Mouse (Mus musculus) layer of hippocampus, adult 9-11 months (tissue): ENCODE measurements at regions not wholly inside any gene's neighbourhood (a gene's known extent, or its start where the extent isn't known, plus 50 kb on each side); places are given as distances from the start of the nearest gene placed in this dataset.
A peak's percentile ranks its signal among the peaks of the same experiment; 100 is the strongest.

Source experiments
- DNase-seq: peaks from one replicate; pipeline ENCODE4 v3.0.0; 2022

- no peak for DNase-seq
Observed at GRCm38 (mm10) chr4:93986189-93986588, 570.2 kb upstream of the Gm10306 start.

GRCm38 (mm10) chr4:93990273-93990869, 566.0 kb upstream of the Gm10306 start:
- no peak for DNase-seq

- DNase-seq = no peak
Observed at GRCm38 (mm10) chr4:94005818-94006217, 550.5 kb upstream of the Gm10306 start.

- DNase-seq = peak; percentile 33
Observed at GRCm38 (mm10) chr4:94007088-94007768, 549.1 kb upstream of the Gm10306 start.

GRCm38 (mm10) chr4:94015713-94016112, 540.6 kb upstream of the Gm10306 start:
- no peak for DNase-seq

- DNase-seq = peak; percentile 71
Observed at GRCm38 (mm10) chr4:94017702-94018101, 538.6 kb upstream of the Gm10306 start.

GRCm38 (mm10) chr4:94049629-94050310, 506.6 kb upstream of the Gm10306 start:
- no peak for DNase-seq

GRCm38 (mm10) chr4:94052249-94053162, 503.8 kb upstream of the Gm10306 start:
- DNase-seq = no peak

GRCm38 (mm10) chr4:94073178-94073870, 483.0 kb upstream of the Gm10306 start:
- no peak for DNase-seq

GRCm38 (mm10) chr4:94082839-94083238, 473.5 kb upstream of the Gm10306 start:
- no peak for DNase-seq

- DNase-seq = no peak
Observed at GRCm38 (mm10) chr4:94094379-94094778, 462.0 kb upstream of the Gm10306 start.

GRCm38 (mm10) chr4:94106941-94107340, 449.4 kb upstream of the Gm10306 start:
- no peak for DNase-seq

GRCm38 (mm10) chr4:94116881-94117280, 439.5 kb upstream of the Gm10306 start:
- DNase-seq = no peak

GRCm38 (mm10) chr4:94124177-94124576, 432.2 kb upstream of the Gm10306 start:
- no peak for DNase-seq

GRCm38 (mm10) chr4:94137921-94138320, 418.4 kb upstream of the Gm10306 start:
- DNase-seq = no peak

- no peak for DNase-seq
Observed at GRCm38 (mm10) chr4:94144901-94145801, 411.2 kb upstream of the Gm10306 start.

- no peak for DNase-seq
Observed at GRCm38 (mm10) chr4:94147964-94148533, 408.3 kb upstream of the Gm10306 start.

- no peak for DNase-seq
Observed at GRCm38 (mm10) chr4:94149056-94149455, 407.3 kb upstream of the Gm10306 start.

- no peak for DNase-seq
Observed at GRCm38 (mm10) chr4:94160620-94161019, 395.7 kb upstream of the Gm10306 start.

GRCm38 (mm10) chr4:94173096-94173495, 383.2 kb upstream of the Gm10306 start:
- no peak for DNase-seq

- no peak for DNase-seq
Observed at GRCm38 (mm10) chr4:94186997-94187396, 369.3 kb upstream of the Gm10306 start.
